Mouse (Mus musculus) c-Kit-positive CD71-positive TER-119-negative erythroid progenitor cells, embryonic 14.5 days (primary cell): ENCODE results near the gene Rnf115.
"Not testable (repeated sequence)": the region's sequence is repeated elsewhere in the genome, so short reads cannot be mapped to it uniquely, and the experiment has no call there.

ENCODE experiments used
- DNase-seq: peaks from one replicate; pipeline ENCODE4 v3.0.0-alpha.2; 2013; ENCODE audit warnings: low read depth

Gene Rnf115

DNA sequence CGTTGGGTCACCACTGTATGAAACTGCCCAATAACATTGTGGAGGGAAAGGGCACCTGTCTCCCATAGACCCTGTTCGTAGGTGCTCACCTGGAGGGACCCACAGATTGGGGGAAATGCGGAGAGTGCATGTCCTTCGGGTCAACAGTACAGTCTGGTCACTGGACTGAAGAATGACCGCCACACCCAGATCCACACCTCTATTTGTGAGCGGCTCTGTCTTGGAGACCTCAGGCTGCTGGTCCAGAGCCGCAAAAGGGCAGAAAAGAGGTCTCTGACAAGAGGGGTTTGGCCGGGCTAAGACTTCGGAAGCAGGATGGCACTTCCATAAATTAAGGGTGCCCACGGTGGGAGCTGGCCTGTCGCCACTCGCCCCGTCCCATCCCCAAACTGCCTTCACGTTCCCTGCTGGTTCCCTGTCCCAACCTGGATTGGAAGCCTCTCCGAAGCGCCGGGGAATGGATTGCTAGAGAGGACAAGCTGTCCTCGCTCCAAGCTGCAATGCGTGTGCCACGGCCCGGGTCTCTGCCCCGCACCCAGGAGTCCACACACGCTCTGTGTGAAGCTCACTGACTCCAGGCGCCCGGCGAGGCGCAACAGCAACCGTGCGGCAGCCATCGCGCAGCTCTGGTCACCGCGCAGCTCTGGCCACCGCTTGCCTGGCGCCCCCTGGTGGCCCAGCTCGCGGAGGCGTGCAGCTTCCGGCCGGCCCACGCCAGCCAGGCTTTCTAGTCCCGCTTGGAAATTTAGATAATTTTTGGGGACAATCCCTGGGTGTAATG is 19.4 kb upstream of the Rnf115 start, which contains the start of gene Nudt17:
Nudt17 (minus strand) TSS at position 660 of the 781 bp plus-strand sequence.
- peak; percentile 53 for DNase-seq

DNA sequence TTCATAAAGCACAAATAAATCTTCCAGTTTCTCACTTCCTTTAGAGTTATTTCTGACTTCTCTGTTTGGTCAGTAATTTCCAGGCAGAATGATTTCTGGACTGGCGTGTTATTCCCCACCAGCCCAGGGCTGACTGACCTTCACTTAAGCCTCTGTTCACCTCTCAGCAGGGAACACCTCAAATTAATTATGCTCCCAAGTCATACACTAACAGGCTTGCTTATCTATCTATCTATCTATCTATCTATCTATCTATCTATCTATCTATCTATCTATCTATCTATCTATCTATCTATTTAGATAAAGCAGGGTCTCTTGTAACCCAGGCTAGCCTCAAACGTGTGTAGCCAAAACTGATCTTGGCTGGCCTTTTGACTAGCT is 18.8 kb upstream of the Rnf115 start:
- DNase-seq, result no peak

DNA sequence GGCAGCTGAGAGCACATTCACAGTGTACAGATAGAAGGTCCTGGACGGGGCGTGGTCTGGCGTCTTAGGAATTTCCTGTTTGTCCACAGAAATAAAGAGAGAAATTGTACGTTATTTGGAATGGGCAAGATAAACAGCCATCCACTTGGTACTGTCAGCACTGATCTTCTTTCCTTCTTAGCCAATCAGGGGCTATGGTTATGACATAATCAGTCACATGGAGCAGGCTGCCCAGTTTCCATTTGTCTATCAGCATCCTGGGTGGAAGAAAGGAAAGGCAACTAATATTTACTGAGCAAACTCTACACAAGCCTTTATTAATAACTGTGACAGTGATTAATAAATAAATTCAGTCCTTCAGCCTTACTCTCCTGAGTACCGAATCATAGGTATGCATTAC is 13.2 kb upstream of the Rnf115 start:
- no peak for DNase-seq

DNA sequence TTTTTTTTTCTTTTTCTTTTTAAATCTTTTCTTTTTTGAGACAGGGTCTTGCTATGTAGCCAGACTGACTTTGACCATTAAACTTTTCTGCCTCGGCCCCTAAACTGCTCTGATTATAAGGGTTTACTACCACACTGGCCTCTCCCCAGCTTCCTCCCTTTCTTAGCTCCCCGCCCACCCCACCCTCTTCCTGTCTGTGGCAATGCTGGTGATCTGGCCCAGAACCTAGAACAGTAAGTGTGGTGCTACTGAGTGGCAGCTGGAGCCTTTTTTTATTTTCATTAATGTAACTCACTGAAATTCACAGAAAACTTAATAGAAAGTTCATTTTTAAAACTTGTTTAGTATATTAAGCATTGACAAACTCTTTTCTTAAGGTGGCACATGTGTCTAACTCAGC is 11.6 kb upstream of the Rnf115 start:
- no peak for DNase-seq

DNA sequence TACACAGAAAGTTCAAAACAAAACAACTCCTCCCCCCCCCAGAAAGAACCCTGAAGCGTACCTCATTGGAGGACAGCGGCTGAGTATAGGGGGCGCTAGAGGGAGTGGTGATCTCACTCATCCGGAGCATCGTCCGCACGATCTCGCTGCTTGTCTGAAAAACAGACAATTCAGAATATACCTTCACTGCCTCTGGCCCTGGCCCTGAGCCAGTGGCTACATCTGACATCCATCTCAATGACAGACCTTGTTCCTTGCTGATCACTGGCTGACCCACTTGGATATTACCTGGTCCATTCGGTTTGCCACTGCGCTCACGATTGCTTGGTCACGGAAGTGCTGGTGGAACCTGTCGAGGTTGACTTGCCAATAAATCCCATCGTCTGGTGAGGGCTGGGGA is 8.3 kb upstream of the Rnf115 start:
- no peak for DNase-seq

DNA sequence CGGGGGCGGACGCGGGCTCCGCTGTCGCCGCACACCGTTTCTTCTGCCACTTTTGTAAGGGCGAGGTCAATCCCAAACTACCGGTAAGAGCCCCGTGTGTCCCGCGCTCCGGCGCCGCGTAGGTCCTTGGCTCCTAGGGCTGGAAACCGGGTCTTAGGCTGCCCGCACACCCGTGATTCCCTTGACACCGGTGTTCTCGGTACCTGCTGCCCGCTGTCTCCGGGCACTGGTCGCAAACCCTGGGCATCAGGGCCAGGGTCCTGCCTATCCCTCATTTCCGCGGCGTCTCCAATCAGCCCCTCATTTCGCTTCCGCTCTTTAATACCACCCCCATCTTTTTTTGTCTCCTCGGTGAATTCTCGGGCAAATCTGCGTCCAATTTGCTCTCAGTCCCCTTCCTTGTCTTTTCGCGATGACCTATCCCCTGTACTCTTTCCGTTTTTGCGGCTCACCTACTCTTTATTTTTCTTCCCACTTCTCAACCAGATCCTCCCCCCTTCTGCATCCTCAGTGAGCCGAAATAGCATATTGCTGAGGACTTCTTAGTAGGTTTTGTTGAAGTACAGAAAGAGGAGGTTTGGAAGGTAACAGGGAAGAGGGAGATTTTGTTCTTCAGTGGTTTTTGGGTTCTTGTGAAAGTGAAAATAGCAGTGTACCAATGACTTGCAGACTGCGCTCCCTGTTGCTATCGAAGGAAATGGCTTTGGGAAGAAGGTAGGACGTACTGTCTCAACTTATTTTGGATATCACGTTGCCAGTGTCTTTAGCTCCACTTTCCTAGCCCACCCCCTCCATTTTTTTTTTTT is 567 bp downstream of the Rnf115 start:
- peak; percentile 39 for DNase-seq

DNA sequence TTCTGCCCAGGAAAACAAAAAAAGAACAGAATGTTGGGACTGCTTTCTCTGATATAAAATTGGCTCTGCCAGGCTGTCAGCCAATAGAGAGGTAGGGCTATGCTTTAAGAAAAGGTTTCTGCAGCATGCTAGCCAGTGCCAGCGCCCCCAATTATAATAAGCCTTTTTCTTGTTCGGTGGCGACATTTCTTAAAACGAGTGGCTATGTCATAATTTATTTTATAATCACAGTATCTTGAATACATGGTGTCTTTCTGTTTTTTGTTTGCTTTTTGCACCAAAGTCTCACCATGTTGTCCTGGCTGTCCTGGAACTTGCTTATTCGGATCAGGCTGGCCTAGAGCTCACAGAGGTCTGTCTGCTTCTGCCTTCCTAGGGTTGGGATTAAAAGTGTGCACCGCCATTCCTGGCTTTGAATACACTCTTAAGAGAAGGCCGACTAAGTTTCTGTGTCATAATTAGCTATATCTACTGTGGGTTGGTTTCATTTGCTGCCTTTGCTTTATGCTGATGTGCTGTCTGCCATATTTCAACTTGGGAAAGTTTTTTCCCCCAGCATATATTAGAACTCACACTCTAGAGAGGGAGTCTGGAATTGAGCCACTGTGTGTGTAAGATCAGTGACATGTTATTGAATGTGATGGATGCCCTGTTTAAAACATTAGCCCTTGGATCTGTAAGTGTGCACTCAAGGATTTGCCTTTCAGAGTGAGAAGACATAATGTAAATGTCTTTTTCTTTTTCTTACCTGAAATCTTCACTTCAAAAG is 1.4 kb downstream of the Rnf115 start:
- DNase-seq, result no peak

DNA sequence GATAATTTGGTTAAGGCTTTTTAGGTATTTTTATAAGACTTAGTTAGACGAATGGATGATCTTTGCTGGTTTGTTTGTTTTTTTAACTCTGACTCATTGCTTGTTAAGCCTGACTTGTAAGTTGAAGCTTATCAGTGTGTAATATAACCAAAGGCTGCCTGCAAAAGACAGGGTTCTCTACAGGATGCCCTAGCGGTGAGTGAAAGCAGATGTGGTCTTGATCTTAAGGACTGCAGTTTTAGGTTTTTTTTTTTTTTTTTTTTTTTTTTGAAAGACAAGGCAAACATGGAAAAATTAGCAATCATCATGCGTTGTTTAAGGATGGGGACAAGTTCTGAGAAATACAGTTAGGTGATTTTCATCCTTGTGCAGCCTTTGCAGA is 1.9 kb downstream of the Rnf115 start:
- no peak for DNase-seq

DNA sequence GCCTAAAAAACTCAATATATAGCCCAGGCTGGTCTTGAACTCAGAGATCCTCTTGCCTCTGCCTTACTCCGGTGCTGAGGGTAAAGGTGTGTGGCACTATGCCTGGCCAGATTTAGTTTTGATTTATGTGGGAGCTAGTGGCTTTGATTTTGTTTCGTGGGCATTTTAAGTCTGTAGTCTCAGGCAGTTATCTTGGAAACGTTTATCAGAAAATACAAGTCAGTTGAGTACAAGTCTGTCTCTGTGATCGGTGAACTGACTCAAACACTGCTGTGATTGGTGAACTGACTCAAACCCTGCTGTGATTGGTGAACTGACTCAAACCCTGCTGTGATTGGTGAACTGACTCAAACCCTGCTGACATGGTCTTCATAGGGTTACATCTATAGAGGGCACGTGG is 3.3 kb downstream of the Rnf115 start:
- no peak for DNase-seq

DNA sequence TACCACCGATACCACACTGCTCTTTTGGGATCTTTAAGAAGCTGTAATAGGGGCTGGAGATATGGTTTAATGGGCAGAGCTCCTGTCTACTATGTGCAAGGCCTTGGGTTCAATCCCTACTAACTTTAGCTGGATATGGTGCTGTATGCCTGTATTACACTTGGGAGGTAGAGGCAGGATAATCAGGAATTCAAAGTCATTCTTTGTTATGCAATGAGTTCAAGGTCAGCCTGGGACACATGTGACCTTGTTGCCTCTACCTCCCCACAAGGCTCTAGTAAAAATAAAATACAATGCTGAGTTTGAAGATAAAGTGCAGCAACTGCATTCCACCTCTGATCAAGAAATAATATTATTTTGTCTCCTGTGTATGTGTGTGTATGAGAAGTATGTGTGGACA is 6.5 kb downstream of the Rnf115 start:
- no peak for DNase-seq

DNA sequence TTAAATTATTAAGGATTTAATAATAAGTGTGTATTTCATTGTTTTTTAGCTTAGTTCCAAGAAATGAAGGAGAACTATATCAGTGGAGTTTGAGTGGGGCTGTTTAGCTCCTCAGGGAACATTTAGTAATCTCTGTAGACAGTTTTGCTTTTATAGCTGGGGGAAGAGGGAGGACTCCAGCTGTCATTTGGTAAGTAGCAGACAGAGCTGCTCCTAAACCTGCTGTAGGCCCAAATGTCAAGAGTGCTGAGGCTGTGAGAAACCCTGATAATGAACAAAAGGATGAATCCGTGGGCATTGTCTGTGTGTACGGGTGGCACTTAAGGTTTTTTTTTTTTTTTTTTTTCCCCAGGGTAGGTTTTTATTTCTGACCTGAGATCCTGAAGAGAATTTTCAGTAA is 7.7 kb downstream of the Rnf115 start:
- DNase-seq, result no peak

DNA sequence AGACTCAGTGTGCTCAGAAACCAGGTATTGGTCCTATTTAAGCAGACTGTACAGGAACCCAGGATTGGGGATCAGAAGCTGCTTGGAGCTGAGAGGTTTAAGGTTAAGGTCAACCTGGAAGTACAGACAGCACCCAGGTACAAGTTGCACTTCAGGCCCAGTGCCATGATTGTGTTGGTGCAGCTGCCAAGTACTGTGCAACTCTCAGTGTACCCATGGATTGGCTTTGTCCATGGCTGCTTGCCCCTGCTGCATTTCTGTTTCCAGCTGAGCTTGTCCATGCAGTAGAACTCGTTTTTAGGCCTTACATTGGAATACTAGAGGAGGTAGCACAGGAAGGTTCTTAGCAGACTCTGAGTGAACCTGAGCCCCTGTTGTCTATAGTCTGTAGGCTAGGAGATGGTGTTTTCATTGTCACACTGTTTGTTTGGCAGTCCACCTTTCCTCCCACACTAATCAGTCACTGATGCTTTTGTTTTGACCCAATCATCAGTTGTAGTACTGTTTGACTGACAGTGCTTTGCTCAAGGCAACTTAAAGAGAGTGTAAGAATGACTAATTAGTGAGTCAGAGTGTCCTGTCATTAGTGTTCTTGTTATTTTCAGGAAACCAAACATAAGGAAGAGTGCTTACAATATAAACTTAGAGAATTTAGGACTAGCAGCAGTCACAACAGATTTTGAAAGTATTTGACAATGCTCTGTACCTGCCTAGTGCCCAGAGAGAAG is 9.7 kb downstream of the Rnf115 start:
- no peak for DNase-seq

DNA sequence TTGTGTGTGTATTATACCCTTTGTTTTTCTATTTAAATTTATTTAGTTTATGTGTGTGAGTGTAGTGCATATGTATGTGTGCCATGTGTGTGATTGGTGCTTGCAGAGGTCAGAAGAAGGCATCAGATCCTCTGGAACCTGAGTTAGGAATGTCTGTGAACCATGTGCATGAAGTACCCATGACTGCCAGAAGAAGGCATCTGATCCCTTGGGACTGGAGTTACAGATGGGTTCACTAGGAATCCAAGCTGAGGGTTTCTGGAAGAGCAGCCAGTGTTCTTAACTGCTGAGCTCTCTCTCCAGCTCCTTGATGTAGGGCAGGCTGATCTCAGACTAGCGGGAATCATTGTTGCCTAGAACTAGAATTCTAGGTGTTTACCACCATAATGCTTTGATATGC is 10.5 kb downstream of the Rnf115 start:
- no peak for DNase-seq

DNA sequence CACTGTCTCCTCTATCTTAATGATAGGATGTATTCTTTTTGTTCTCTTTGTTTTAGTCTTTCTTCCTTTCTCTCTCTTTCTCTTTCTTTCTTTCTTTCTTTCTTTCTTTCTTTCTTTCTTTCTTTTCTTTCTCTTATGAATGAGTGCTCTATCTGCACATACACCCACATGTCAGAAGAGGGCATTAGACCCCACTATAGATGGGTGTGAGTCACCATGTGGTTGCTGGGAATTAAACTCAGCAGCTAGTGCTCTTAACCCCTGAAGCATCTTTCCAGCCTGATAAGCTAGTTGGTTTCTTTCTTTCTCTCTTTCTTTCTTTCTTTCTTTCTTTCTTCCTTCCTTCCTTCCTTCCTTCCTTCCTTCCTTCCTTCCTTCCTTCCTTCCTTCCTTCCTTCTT is 12.8 kb downstream of the Rnf115 start:
- not testable (repeated sequence) for DNase-seq

DNA sequence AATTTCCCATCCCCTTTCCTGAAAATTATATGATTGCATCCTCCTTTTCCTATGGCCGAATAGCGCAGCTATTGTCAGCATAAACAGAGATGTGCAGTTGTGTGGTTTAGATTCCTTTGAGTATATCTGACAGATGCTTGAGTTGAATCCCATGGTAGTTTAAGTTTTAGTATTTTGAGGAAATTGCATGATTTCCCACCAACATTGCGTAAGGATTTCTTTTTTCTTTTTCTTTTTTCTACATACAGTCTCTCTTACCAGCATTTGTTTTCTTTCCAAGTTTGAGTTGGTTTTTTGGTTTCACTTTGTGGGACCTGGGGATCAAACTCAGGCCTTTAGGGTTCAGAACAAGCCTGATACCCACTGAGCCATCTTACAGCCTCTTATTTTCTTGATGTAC is 16.9 kb downstream of the Rnf115 start:
- no peak for DNase-seq

DNA sequence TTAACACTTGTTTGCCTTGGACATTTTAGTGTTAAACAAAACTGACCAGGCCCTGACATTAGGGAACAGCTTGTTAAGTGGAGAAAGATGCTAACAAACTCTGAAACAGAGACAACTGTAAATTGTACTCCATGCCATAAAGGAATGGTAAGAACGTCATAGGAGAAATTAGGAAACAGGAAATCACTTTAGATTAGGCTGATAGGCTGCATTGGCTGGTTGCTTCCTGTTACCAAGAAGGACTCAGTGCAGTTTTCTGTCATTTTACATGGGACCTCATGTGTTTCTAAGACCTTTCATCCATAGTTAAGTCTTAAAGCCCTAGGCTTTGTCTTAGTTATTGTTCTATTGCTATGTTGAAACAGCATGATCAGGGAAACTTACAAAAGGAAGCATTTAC is 19.4 kb downstream of the Rnf115 start:
- DNase-seq, result no peak

DNA sequence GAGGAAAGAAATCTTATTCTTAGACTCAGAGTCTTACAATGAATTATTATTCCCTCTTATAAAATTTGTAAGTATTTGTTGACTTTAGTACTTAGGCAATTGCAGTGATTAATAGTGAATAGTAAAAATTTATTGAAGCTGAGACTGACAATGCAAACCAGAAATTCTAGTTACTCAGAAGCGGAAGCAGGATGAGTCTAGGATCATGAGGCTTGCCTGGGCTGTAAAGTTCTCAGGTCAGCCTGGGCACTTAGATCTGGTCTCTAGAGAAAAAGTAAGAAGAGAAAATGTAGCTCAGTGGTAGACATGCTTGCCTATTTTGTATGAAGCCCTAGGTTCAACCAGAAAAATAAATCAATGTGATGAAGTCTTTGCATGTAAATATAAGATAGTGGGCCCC is 28.5 kb downstream of the Rnf115 start:
- no peak for DNase-seq

DNA sequence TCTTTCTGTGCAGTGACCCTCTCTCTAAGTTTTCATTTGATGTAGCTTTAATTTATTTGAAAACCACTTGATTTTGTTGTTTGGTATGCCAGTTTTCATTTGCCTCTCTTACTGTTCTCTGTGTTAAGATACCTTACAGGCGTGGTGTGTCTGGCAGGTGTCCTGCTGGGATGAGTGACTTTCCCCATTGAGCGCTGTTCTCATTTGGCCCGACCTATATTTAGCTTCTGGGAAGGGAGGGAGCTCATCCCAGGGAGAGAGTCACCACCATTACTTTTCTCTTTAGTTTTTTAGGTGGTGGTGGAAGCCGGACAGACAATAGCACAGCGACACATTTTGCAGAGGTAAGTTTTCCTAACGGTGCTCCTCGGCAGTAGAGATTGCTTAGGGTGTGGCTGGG is 30.2 kb downstream of the Rnf115 start:
- no peak for DNase-seq

DNA sequence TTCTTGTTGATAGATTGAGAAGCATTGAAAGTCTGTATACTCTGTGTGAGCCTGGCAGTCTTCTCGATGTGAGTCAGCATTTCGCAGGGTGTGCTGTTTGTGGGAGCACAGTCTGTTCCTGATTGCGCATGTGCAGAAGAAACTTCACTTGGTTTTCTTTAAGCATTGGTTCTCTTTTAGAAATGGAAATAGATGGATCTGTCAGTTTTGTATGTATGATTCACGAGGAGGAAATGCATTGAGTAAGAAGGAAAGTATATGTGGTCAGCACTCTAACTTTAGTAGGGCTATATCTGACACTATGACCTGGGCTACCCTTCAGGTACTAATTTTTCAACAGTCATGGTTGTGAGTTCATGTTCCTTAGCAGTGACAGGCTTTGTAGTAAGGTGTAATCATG is 32.2 kb downstream of the Rnf115 start:
- DNase-seq, result no peak

DNA sequence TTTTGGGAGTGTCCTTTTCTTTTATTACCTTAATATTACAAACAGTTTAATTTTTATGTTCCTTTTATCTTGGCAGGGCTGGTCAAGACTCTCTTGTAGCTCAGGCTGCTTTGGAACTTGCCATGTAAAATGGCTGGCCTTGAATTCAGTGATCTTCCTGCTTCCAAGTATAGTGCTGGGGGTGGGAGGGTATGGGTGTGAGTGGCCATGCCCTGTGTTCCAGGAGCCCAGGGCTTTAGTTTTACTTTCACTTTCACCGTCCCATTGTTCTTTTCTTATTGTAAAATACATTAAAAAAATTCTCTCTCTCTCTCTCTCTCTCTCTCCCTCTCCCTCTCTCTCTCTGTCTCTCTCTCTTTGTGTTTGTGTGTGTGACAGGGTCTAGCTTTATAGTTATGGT is 37.1 kb downstream of the Rnf115 start:
- DNase-seq, result no peak

DNA sequence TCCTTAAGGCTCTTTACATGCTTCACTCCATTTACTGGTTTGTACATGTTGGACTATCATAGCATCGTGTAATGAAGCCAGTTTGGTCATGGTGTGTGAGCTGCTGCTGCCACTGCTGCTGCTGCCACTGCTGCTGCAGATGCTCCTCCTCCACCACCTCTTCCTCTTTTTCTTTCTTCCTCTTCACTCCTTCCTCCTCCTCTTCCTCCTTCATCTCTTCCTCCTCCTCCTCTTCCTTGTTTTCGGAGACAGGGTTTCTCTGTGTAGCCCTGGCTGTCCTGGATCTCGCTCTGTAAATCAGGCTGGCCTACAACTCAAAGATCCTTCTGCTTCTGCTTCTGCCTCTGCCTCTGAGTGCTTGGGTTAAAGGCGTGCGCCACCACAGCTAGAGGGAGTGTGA is 42.5 kb downstream of the Rnf115 start:
- no peak for DNase-seq

DNA sequence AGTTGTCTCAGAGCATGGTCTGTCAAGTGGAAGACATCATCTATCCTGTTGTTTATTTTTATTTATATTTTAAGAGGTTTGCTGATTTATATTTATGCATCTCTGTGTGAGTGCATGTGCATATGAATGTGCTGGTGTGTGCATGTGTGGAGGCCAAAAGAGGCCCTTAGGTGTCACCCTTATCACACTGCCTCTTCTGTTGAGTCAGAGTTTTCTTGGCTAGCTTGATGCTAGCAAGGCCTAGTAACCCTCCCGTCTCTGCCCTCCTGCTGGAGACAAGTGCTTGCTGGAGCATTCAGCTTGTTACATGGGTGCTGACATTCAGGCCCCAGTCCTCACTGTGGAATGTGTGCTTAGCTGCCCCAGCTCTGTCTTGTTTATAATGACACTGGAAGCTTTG is 45.5 kb downstream of the Rnf115 start:
- no peak for DNase-seq
